Mouse (Mus musculus): ENCODE measurements around the gene C2cd4d. TPM values are rescaled to one million over a fixed set of nuclear protein-coding genes. Genes with fewer than 3 reads are reported as not detected.

C2cd4d gene
- polyA plus RNA-seq, 1 experiment from 2014 or later = 0.54 TPM

Other genes starting within 250 kb of the C2cd4d start
- gene Gm10696, start 184.2 kb upstream of the C2cd4d start, polyA plus RNA-seq (2015; fragmentation: Nextera tagmentation; extraction: Ambion mirVana) = not detected in 2 replicates
- not detected in 2 replicates for gene Gm5286, start 165.7 kb upstream of the C2cd4d start, polyA plus RNA-seq (2015; fragmentation: Nextera tagmentation; extraction: Ambion mirVana)
- gene Gm4778, start 98.4 kb upstream of the C2cd4d start, polyA plus RNA-seq (2015; fragmentation: Nextera tagmentation; extraction: Ambion mirVana) = not detected in 2 replicates
- gene Them4, start 52.3 kb upstream of the C2cd4d start, polyA plus RNA-seq (2015; fragmentation: Nextera tagmentation; extraction: Ambion mirVana) = 12.4 and 13.0 TPM in 2 replicates
- gene Them5, start 20.3 kb upstream of the C2cd4d start, polyA plus RNA-seq (2015; fragmentation: Nextera tagmentation; extraction: Ambion mirVana) = 0.14 TPM in 1 of 2 replicates, not detected in the other
- 10.1 and 15.1 TPM in 2 replicates for gene Rorc, start 10.4 kb downstream of the C2cd4d start, polyA plus RNA-seq (2015; fragmentation: Nextera tagmentation; extraction: Ambion mirVana)
- gene Lingo4, start 36.1 kb downstream of the C2cd4d start, polyA plus RNA-seq (2015; fragmentation: Nextera tagmentation; extraction: Ambion mirVana) = 0.27 and 0.46 TPM in 2 replicates
- 10.1 and 12.2 TPM in 2 replicates for gene Tdrkh, start 50.8 kb downstream of the C2cd4d start, polyA plus RNA-seq (2015; fragmentation: Nextera tagmentation; extraction: Ambion mirVana)
- gene Mrpl9, start 80.9 kb downstream of the C2cd4d start, polyA plus RNA-seq (2015; fragmentation: Nextera tagmentation; extraction: Ambion mirVana) = 64.6 and 71.6 TPM in 2 replicates
- 0.49 and 0.72 TPM in 2 replicates for gene Oaz3, start 81.5 kb downstream of the C2cd4d start, polyA plus RNA-seq (2015; fragmentation: Nextera tagmentation; extraction: Ambion mirVana)
- gene Celf3, start 115.9 kb downstream of the C2cd4d start, polyA plus RNA-seq (2015; fragmentation: Nextera tagmentation; extraction: Ambion mirVana) = 1.7 and 1.8 TPM in 2 replicates
- gene Riiad1, start 117.9 kb downstream of the C2cd4d start, polyA plus RNA-seq (2015; fragmentation: Nextera tagmentation; extraction: Ambion mirVana) = 4.7 and 5.0 TPM in 2 replicates
- 30.5 and 31.2 TPM in 2 replicates for gene Snx27, start 220.3 kb downstream of the C2cd4d start, polyA plus RNA-seq (2015; fragmentation: Nextera tagmentation; extraction: Ambion mirVana)